Mouse (Mus musculus) testis, adult 2 months (tissue): ENCODE measurements around the gene Rfc2.

Experiments
- CTCF ChIP-seq: fragments of 200-500 bp; IDR thresholded peaks from 2 replicates; pipeline ENCODE4 v1.5.1; 2012; ENCODE audit warnings: low read depth, mild to moderate bottlenecking, inconsistent platforms, low read length, moderate library complexity; ENCODE audit not compliant: control insufficient read depth, insufficient read depth, insufficient replicate concordance
- POLR2A ChIP-seq: fragments of 200-500 bp; IDR thresholded peaks from 2 replicates; pipeline ENCODE4 v1.6.1; 2012; ENCODE audit warnings: low read depth, mild to moderate bottlenecking, inconsistent platforms, low read length, moderate library complexity; ENCODE audit not compliant: control insufficient read depth

- TF ChIP-seq CTCF: no peak
- TF ChIP-seq POLR2A: no peak
Observed at GRCm38 (mm10) chr5:134544516-134545241, 36.5 kb upstream of the Rfc2 start.
